Mouse (Mus musculus) stomach, postnatal 0 days (tissue): Measurements from ENCODE around the gene Ptprg.

Source experiments
- CTCF ChIP-seq: IDR thresholded peaks from 2 replicates; pipeline ENCODE4 v1.5.1; 2016; ENCODE audit warnings: antibody characterized with exemption, low read depth, mild to moderate bottlenecking, moderate library complexity
- EP300 ChIP-seq: optimal IDR thresholded peaks from 2 replicates; pipeline ENCODE3; 2016; ENCODE audit warnings: antibody characterized with exemption

DNA sequence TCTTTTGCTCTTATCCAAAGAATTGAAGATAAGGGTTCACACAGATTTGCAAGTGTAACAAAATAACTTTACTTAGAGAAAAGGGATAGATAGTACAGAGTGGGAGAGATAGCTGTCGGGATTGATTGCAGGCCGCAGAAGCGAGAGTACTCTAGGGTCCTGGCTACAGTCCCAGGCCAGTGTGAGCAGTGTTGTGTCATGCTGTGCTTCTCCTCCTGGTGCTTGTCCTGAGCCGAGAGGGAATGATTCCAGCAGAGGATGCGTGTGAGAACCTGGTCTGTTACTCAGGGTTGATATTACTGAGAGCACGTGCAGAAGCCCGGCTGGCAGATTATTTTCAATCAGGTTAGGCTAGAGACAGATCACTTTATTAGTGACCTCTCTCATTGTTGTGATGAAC, 523.9 kb downstream of the Ptprg start:
- TF ChIP-seq CTCF (no peak), EP300 (no peak)
